Mouse (Mus musculus) forebrain, embryonic 15.5 days (tissue): ENCODE measurements at regions not wholly inside any gene's neighbourhood (a gene's known extent, or its start where the extent isn't known, plus 50 kb on each side); places are given as distances from the start of the nearest gene placed in this dataset.

Source experiments
- ATAC-seq: fragments of 200-750 bp; cut with Nextera tagmentation; replicated peaks from 2 replicates; pipeline ENCODE4 v1.8.0; 2017; ENCODE audit warnings: mild to moderate bottlenecking, moderate TSS enrichment, moderate library complexity
- H3K27ac ChIP-seq: fragments of 300-500 bp; sonication (generic); replicated peaks from 2 replicates; pipeline ENCODE4 v1.5.1; 2015; ENCODE audit warnings: mild to moderate bottlenecking, inconsistent platforms
- H3K27me3 ChIP-seq: fragments of 300-500 bp; sonication (generic); 2 replicates; pipeline ENCODE4 v1.6.1; 2015; ENCODE audit warnings: inconsistent platforms
- H3K36me3 ChIP-seq: fragments of 300-500 bp; sonication (generic); 2 replicates; pipeline ENCODE4 v1.6.1; 2015; ENCODE audit warnings: mild to moderate bottlenecking, inconsistent platforms
- H3K4me1 ChIP-seq: fragments of 300-500 bp; sonication (generic); 2 replicates; pipeline ENCODE4 v1.6.1; 2015; ENCODE audit warnings: inconsistent platforms
- H3K4me2 ChIP-seq: fragments of 300-500 bp; sonication (generic); replicated peaks from 2 replicates; pipeline ENCODE4 v1.6.1; 2015; ENCODE audit warnings: mild to moderate bottlenecking, inconsistent platforms
- H3K4me3 ChIP-seq: fragments of 300-500 bp; sonication (generic); 2 replicates; pipeline ENCODE4 v1.5.1; 2015; ENCODE audit warnings: mild to moderate bottlenecking, inconsistent platforms
- H3K9ac ChIP-seq: fragments of 300-500 bp; sonication (generic); replicated peaks from 2 replicates; pipeline ENCODE4 v1.6.1; 2015; ENCODE audit warnings: mild to moderate bottlenecking, inconsistent platforms
- H3K9me3 ChIP-seq: fragments of 300-500 bp; sonication (generic); 2 replicates; pipeline ENCODE4 v1.6.1; 2016; ENCODE audit warnings: inconsistent platforms
- WGBS: fragments of 180-500 bp; shearing (Covaris S2); methylation state at CpG from one replicate; pipeline ENCODE4 v1.1.7; 2015; ENCODE audit warnings: mixed read lengths; 5-methylcytosine and 5-hydroxymethylcytosine counted together

DNA sequence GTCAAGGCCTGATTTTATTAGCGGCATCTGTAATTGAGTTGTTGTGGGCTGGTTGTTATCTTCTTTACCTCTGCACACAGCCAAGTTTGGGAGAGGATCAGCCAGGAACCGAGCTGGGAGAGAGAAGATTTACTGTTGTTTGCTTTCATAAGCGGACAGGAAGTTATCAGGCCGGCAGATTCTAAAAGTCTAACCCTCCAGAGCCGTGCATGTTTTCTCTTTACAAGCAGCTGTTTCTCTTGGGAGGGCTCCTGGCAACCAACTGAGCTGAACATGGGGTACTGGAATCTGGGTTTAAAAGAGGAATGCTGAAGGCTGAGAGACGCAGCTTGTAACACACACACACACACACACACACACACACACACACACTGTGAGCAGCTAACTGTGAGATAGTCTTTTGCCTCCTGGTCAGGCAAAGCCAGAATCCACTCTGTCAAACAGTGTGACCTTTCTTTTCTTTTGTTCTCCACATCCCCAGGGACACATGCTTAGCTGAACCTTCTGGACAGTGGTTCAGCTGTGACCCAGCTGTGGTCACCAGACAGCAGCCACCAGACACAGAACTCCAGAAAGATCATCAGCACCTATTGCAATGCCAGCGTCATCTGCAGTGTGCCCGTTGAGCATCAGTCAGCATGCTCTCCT is 82.5 kb upstream of the Sash1 start:
- WGBS, result 68% methylated on average over 8 of the region's 8 CpGs
- no peak for ATAC-seq
- no peak overlapping the region for H3K4me3 ChIP-seq
- no peaks in the 10 kb centered on the region for H3K9me3 ChIP-seq
- peaks cover 8% of the 10 kb centered on the region for H3K4me1 ChIP-seq
- no peaks in the 10 kb centered on the region for H3K36me3 ChIP-seq
- H3K4me2 ChIP-seq, result no peak overlapping the region
- no peak overlapping the region for H3K27ac ChIP-seq
- no peaks in the 10 kb centered on the region for H3K27me3 ChIP-seq
- no peak overlapping the region for H3K9ac ChIP-seq

- H3K27me3 ChIP-seq, result no peaks in the 10 kb centered on the region
- H3K4me1 ChIP-seq, result no peaks in the 10 kb centered on the region
- no peak for ATAC-seq
- no peak overlapping the region for H3K9ac ChIP-seq
- no peaks in the 10 kb centered on the region for H3K36me3 ChIP-seq
- 72% methylated on average over 5 of the region's 5 CpGs for WGBS
- no peaks in the 10 kb centered on the region for H3K9me3 ChIP-seq
- H3K4me2 ChIP-seq, result no peak overlapping the region
- H3K4me3 ChIP-seq, result no peak overlapping the region
- no peak overlapping the region for H3K27ac ChIP-seq
Measured at GRCm38 (mm10) chr10:8962921-8963320, 77.1 kb upstream of the Sash1 start.

GRCm38 (mm10) chr10:8960964-8961675 is 75.2 kb upstream of the Sash1 start:
- Histone ChIP-seq H3K9me3 (no peaks in the 10 kb centered on the region), H3K27me3 (no peaks in the 10 kb centered on the region), H3K4me1 (no peaks in the 10 kb centered on the region), H3K4me3 (no peak overlapping the region), H3K36me3 (no peaks in the 10 kb centered on the region), H3K9ac (no peak overlapping the region), H3K27ac (no peak overlapping the region), H3K4me2 (no peak overlapping the region)
- 35% methylated on average over 10 of the region's 10 CpGs for WGBS
- ATAC-seq, result no peak; the same call in 1 of the 2 replicates

- Histone ChIP-seq H3K9me3 (no peaks in the 10 kb centered on the region), H3K36me3 (no peaks in the 10 kb centered on the region), H3K4me1 (no peaks in the 10 kb centered on the region), H3K27ac (no peak overlapping the region), H3K9ac (no peak overlapping the region), H3K27me3 (no peaks in the 10 kb centered on the region), H3K4me2 (no peak overlapping the region), H3K4me3 (no peak overlapping the region)
- ATAC-seq, result no peak
- WGBS, result 84% methylated on average over 9 of the region's 9 CpGs
Measured at GRCm38 (mm10) chr10:8960275-8960960, 74.5 kb upstream of the Sash1 start.

DNA sequence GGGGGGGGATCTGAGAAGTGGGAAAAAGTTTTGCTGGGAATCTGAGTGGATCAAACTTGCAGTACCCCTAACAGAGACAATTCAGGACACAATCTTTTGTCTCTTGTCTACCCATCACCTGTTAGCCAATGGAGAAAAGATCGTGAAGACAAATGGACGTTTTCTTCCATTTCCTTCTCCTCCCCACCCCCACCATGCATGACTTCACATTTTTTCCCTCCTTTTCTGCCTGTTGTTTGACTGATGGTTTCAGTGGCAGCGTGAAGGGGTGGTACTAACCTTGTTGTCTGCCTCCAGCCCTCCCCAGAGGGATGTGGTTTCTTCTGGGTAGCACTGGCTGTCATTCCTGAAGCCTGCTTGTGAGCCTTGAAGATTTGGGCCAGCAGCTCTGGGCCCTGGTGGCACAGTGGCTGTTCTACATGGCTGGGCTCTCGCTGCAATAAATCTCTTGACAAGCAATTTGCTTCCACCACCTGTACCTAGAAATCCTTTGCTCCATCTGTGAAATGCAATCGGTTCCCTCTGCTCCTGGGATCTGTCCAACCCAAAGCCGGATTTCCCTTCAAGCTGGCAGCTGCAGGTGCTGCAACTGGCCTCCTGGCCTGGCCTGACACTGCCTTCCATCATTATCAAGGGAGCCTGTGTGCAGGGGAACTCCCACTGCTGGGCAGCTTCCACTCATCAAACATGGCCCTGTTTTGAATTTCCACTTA is 69.8 kb upstream of the Sash1 start:
- no peak overlapping the region for H3K4me3 ChIP-seq
- H3K4me1 ChIP-seq, result no peaks in the 10 kb centered on the region
- H3K27ac ChIP-seq, result no peak overlapping the region
- ATAC-seq, result no peak; the same call in 1 of the 2 replicates
- H3K27me3 ChIP-seq, result no peaks in the 10 kb centered on the region
- H3K9ac ChIP-seq, result no peak overlapping the region
- no peaks in the 10 kb centered on the region for H3K9me3 ChIP-seq
- WGBS, result 66% methylated on average over 6 of the region's 6 CpGs
- H3K4me2 ChIP-seq, result no peak overlapping the region
- H3K36me3 ChIP-seq, result no peaks in the 10 kb centered on the region

- 93% methylated on average over 4 of the region's 4 CpGs for WGBS
- Histone ChIP-seq H3K9me3 (no peaks in the 10 kb centered on the region), H3K36me3 (no peaks in the 10 kb centered on the region), H3K27ac (no peak overlapping the region), H3K4me3 (no peak overlapping the region), H3K27me3 (no peaks in the 10 kb centered on the region), H3K9ac (no peak overlapping the region), H3K4me1 (no peaks in the 10 kb centered on the region), H3K4me2 (no peak overlapping the region)
- no peak for ATAC-seq
Measured at GRCm38 (mm10) chr10:8954003-8954402, 68.1 kb upstream of the Sash1 start.

DNA sequence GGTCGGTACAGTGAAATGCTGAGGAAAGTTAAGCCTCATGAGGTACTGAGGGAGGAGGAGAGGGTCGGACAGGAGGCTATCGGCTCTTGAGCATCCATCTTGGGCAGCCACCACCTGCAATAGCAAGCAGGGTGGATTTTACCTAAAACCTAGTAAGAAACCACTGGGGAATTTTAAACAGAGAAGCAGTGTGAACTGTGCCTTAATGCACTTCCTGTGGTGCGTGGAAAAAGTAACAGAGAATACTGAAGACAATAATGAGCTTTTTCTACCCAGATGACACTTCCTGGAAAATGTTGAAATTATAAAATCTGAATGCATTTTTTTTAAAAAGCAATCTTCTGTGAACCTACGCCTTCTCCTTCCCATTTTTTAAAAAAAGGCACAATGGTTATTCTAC is 67.1 kb upstream of the Sash1 start:
- Histone ChIP-seq H3K36me3 (no peaks in the 10 kb centered on the region), H3K27ac (no peak overlapping the region), H3K4me1 (no peaks in the 10 kb centered on the region), H3K9ac (no peak overlapping the region), H3K4me2 (no peak overlapping the region), H3K4me3 (no peak overlapping the region), H3K27me3 (no peaks in the 10 kb centered on the region), H3K9me3 (no peaks in the 10 kb centered on the region)
- ATAC-seq, result no peak
- WGBS, result 90% methylated on average over 5 of the region's 5 CpGs

DNA sequence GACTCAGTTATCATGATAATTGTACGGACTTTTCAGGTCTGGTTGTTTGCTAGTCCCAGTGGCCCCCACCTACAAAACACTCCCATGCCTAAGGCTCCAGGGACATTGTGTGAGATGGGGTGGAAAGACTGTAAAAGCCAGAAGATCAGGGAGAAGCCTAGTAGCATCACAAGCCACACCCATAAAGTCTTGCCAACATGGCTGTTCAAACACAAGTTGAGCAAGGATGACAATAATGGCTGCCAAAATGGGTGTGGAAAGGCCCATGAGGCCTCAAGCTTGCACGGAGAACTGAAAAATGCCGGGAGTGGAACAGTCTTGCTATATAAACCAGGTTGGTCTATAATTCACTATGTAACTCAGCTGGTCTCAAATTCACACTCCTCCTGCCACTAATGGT is 66.1 kb upstream of the Sash1 start:
- no peaks in the 10 kb centered on the region for H3K27me3 ChIP-seq
- ATAC-seq, result no peak
- 88% methylated on average over 3 of the region's 3 CpGs for WGBS
- no peaks in the 10 kb centered on the region for H3K4me1 ChIP-seq
- no peak overlapping the region for H3K4me2 ChIP-seq
- H3K9ac ChIP-seq, result no peak overlapping the region
- no peaks in the 10 kb centered on the region for H3K9me3 ChIP-seq
- no peaks in the 10 kb centered on the region for H3K36me3 ChIP-seq
- no peak overlapping the region for H3K27ac ChIP-seq
- H3K4me3 ChIP-seq, result no peak overlapping the region

GRCm38 (mm10) chr10:8951236-8951825 is 65.5 kb upstream of the Sash1 start:
- no peaks in the 10 kb centered on the region for H3K9me3 ChIP-seq
- H3K4me1 ChIP-seq, result no peaks in the 10 kb centered on the region
- no peaks in the 10 kb centered on the region for H3K36me3 ChIP-seq
- H3K4me3 ChIP-seq, result no peak overlapping the region
- no peak overlapping the region for H3K4me2 ChIP-seq
- H3K9ac ChIP-seq, result no peak overlapping the region
- H3K27ac ChIP-seq, result no peak overlapping the region
- no peaks in the 10 kb centered on the region for H3K27me3 ChIP-seq
- 83% methylated on average over 10 of the region's 10 CpGs for WGBS
- ATAC-seq, result no peak

DNA sequence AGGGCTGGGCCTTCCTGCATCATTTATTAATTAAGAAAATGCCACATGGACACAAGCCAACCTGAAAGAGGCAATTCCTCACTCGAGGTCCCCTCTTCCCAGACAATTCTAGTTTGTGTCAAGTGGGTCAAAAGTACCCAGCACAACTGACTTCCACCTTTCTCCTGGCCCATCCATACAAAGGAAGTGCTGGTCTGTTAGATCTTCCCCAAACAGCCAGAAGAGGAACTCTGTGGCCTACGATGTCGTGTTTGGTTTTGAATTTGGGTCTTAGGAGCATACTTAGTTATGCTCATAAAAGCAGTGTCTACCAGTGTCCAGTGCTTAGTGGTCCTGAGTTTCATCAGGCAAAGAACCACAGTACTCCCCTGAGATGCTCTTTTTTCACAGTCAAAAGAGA is 62.4 kb upstream of the Sash1 start:
- no peak for ATAC-seq
- Histone ChIP-seq H3K27me3 (no peaks in the 10 kb centered on the region), H3K4me1 (no peaks in the 10 kb centered on the region), H3K4me3 (no peak overlapping the region), H3K9ac (no peak overlapping the region), H3K9me3 (no peaks in the 10 kb centered on the region), H3K36me3 (no peaks in the 10 kb centered on the region), H3K27ac (no peak overlapping the region), H3K4me2 (no peak overlapping the region)
- 80% methylated on average over 3 of the region's 3 CpGs for WGBS

DNA sequence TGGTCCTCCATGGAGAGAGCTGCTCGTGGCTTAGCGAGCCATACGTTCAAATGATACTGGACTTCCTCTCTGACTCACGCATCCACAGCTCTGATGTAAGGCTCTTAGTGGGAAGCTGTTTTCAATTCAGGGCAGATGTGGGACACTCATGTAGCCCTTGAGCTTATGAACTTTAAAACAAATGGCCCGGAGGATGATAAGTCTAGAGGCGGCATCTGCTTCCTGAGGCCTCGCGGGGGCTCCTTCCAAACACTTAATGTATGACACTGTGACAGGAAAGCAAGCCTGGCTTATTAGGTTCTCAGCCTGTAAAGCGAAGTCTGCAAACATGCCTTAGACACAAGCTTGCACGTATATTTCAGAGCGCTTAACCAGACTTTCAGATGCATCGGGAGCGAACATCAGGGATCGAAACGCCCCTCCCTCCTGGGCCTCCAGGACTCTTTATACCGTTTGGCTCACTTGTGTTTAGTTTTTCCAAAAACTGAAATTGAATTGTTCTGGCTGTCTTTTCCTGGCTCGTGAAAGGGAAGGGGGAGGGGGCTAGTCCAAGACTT is 59.4 kb upstream of the Sash1 start:
- WGBS, result 76% methylated on average over 17 of the region's 17 CpGs
- H3K9ac ChIP-seq, result no peak overlapping the region
- no peak overlapping the region for H3K27ac ChIP-seq
- H3K36me3 ChIP-seq, result no peaks in the 10 kb centered on the region
- no peak overlapping the region for H3K4me2 ChIP-seq
- no peaks in the 10 kb centered on the region for H3K4me1 ChIP-seq
- H3K9me3 ChIP-seq, result no peaks in the 10 kb centered on the region
- H3K4me3 ChIP-seq, result no peak overlapping the region
- H3K27me3 ChIP-seq, result no peaks in the 10 kb centered on the region
- ATAC-seq, result no peak
